In genomic region chr15:69389575-69389974, GRCm38 (mm10) we compare ENCODE assay signal across 14 mouse cellular contexts.
"Had no signal": no experiment of that assay in that cellular context is flagged by ENCODE, and none has a peak within 500 bp of the region (broad histone marks: within the 10 kb centered on the region; RNA-seq: fewer than 3 reads in every experiment).

No protein-coding gene starts in this region.

- ATAC-seq: liver, embryonic 12.5 days had no signal

- DNase-seq: kidney, postnatal 25 days; lung, embryonic 14.5 days; lung, postnatal 10 days; lung, postnatal 4 days; midbrain, embryonic 14.5 days; right cerebral cortex, postnatal 4 days; spleen, adult 18-20 months; thymus, adult 2 months; thymus, postnatal 25 days had no signal

- H3K9me3 ChIP-seq: limb, embryonic 15.5 days; liver, embryonic 12.5 days; midbrain, embryonic 10.5 days; neural tube, embryonic 12.5 days had no signal

- H3K27me3 ChIP-seq: limb, embryonic 15.5 days; liver, embryonic 12.5 days; neural tube, embryonic 12.5 days had no signal

- H3K4me3 ChIP-seq: limb, embryonic 15.5 days; liver, embryonic 12.5 days; midbrain, embryonic 10.5 days; myocyte; neural tube, embryonic 12.5 days had no signal

- H3K27ac ChIP-seq: limb, embryonic 15.5 days; liver, embryonic 12.5 days; midbrain, embryonic 10.5 days; neural tube, embryonic 12.5 days had no signal

- H3K4me1 ChIP-seq: limb, embryonic 15.5 days; liver, embryonic 12.5 days; midbrain, embryonic 10.5 days; neural tube, embryonic 12.5 days had no signal

- H3K36me3 ChIP-seq: limb, embryonic 15.5 days; liver, embryonic 12.5 days; midbrain, embryonic 10.5 days; neural tube, embryonic 12.5 days had no signal
